Mouse (Mus musculus) lung, adult 2 months (tissue): ENCODE results near the gene Tent5b. TPM values are rescaled to one million over a fixed set of nuclear protein-coding genes. Genes with fewer than 3 reads are reported as not detected.
A peak's percentile ranks its signal among the peaks of the same experiment; 100 is the strongest.

Experiments
- DNase-seq: peaks from one replicate; pipeline ENCODE4 v3.0.0; 2022
- H3K4me1 ChIP-seq: fragments of 200-500 bp; 2 replicates; pipeline ENCODE4 v1.6.1; 2011; ENCODE audit warnings: low read length; ENCODE audit not compliant: control insufficient read depth, insufficient read depth
- H3K4me3 ChIP-seq: fragments of 200-500 bp; replicated peaks from 2 replicates; pipeline ENCODE3; 2011; ENCODE audit warnings: low read depth, mild to moderate bottlenecking, control low read depth, low read length; ENCODE audit errors: extremely low read depth
- CTCF ChIP-seq: fragments of 200-500 bp; IDR thresholded peaks from 2 replicates; pipeline ENCODE4 v1.5.1; 2011; ENCODE audit warnings: mild to moderate bottlenecking, low read length, control low read depth; ENCODE audit not compliant: insufficient read depth
- POLR2A ChIP-seq: fragments of 200-500 bp; IDR thresholded peaks from 2 replicates; pipeline ENCODE4 v1.6.1; 2011; ENCODE audit warnings: low read depth, mild to moderate bottlenecking, control low read depth, low read length, borderline replicate concordance; ENCODE audit errors: extremely low read depth
- WGBS: fragments of 180-500 bp; shearing (Covaris S2); methylation state at CpG from one replicate; pipeline ENCODE4 v1.1.7; 2018; 5-methylcytosine and 5-hydroxymethylcytosine counted together
- polyA plus RNA-seq: library from polyadenylated mRNA; depleted of rRNA; stranded (reverse); fragments of >200 nt; gene quantifications from 2 replicates; pipeline ENCODE4 v1.2.3, GENCODE M21; 2012; rRNA removed

Gene Tent5b
- 21.3 and 23.1 TPM in 2 replicates for polyA plus RNA-seq

DNA sequence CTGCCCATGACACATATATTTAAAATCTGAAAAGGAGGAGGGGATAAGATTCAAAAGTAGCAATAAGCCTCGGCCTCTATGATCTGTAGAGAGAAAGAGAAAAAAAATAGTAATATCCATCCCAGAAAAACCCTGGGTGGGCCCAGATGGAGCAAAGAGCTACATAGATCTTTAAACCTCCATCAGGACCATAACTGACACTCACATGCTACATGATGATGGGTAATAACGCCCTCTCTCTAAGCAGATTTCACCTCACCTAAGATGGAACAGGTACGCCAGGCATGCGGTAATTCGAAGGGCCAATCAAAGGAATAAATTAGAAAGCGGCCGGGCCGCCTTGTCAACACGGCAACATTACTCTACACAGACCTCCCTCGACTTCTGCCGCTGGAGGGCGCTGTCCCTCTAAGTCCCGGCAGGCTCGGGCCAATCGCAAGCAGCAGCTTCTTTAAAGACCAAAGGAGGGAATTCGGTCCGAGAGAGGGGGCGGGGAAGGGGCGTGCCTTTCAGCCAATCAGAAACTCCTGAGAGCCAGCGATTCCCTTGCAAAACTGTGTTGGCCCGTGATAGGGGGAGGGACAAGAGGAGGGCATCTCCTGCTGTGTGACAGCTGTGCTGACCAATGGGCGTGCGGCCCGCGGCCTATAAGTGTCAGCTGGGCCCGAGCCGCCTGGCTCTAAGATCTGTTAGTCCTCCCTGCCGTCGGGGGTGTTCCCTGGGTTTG lies at the start of gene Tent5b:
Gene Tent5b (plus strand): TSS at position 675 of the 727 bp plus-strand sequence.
- Histone ChIP-seq H3K4me3 (peak within 1 kb of the TSS; percentile 48), H3K4me1 (peaks cover 7% of the 10 kb centered on the region)
- TF ChIP-seq POLR2A = peak; percentile 71; the same call in 1 of the 2 replicates
- peak; percentile 68 for TF ChIP-seq CTCF
- DNase-seq = peak; percentile 98
- 4% methylated on average over 29 of the region's 29 CpGs for WGBS

- WGBS = 81% methylated on average over 6 of the region's 6 CpGs
- TF ChIP-seq CTCF = no peak
- no peak for TF ChIP-seq POLR2A
- no peak for DNase-seq
- Histone ChIP-seq H3K4me1 (no peaks in the 10 kb centered on the region), H3K4me3 (no peak overlapping the region)
Measured at GRCm38 (mm10) chr4:133431508-133431907, 48.4 kb upstream of the Tent5b start.

DNA sequence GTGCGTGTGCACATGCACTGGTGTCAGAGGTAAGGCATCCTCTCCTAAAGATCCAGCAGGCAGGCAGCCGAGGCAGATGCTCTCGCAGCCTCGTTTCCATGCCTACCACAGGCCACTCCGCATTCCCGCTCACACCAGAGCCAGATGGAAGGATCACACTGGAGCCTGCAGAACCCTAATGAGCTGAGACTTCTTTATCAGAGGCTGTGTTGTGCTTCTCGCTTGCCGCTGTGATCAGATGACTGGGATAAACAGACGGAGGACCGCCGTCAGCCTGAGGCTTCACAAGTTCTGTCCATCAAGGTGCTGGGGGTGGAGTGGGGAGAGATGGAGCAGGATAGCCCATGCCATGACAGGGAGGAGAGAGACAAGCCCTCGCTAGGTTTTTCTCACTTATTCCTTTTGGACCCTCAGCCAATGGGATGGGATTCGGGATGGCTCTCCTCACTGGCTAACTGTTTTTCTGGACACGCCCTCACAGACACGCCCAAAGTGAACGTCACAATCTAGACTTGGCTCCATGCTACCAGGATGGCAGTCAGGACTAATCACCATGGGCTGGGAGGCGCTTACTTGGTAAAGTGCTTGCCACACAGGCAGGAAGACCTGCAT lies 47.3 kb upstream of the Tent5b start:
- Histone ChIP-seq H3K4me1 (no peaks in the 10 kb centered on the region), H3K4me3 (no peak overlapping the region)
- no peak for DNase-seq
- WGBS = 23% methylated on average over 17 of the region's 17 CpGs
- no peak for TF ChIP-seq POLR2A
- TF ChIP-seq CTCF = no peak

DNA sequence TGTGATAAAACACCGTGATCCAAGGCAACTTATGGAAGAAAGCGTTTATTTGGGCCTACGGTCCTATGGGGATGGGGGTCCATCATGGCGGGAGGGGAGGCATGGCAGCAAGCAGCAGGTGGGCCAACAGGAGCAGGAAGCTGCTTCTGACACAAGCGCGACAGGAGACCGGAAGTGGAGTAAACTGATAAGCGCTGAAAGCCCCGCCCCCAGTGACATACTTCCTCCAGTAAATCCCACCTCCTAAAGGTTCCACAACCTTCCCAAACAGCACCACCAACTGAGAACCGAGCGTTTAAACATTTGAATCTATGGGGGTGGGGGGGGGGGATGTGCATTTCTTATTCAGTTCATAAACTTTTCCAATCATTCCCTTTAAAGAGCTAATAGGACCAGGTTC lies 44.0 kb upstream of the Tent5b start:
- DNase-seq = no peak
- Histone ChIP-seq H3K4me3 (no peak overlapping the region), H3K4me1 (no peaks in the 10 kb centered on the region; the same call in 1 of the 2 replicates)
- TF ChIP-seq POLR2A = no peak
- no peak for TF ChIP-seq CTCF
- WGBS = 84% methylated on average over 11 of the region's 11 CpGs

DNA sequence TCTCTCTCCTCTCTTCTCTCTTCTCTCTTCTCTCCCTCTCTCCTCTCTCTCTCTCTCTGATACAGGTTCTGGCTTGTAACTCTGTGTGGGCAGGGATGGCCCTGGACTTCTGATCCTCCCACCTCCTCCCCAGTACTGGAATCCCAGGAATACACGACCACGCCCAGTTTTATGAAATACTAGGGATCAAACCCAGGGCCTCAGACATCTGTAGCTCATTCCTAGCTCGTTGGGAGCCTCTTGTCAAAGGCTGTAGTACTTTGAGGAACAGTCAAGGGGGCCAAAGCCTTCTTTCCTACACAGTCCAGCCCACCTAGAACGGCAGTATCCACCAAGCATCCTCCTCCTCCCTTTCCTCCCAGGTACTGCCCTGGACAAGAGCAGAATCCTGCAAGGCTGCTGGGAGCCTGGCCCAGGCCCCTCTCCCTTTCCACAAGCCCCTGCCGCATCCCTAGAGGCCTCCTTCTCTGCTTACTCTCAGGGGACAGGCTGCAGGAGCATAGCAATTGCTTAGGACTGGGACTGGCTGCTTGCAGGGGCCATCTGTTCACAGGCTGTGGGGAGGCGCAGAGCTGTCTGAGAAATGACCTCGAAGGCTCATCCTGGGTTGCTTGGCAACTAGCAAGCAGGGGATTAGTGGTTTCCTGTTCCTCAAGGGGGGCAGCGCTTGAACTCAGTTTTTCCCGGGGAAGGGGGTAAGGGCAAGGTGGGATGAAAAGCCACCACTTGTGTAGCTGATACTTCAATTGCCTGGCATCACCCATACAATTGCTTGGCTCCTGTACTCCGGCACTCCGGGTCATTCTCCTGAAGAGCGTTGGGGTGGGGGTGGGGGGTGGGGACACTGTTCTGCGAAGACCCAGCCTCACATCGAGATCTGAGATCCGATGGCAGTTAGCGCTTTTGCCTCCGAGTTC lies 40.2 kb upstream of the Tent5b start:
- TF ChIP-seq CTCF (no peak), POLR2A (no peak)
- 12% methylated on average over 17 of the region's 17 CpGs for WGBS
- no peak overlapping the region for H3K4me3 ChIP-seq
- no peak for DNase-seq
- no peaks in the 10 kb centered on the region; the same call in 1 of the 2 replicates for H3K4me1 ChIP-seq

DNA sequence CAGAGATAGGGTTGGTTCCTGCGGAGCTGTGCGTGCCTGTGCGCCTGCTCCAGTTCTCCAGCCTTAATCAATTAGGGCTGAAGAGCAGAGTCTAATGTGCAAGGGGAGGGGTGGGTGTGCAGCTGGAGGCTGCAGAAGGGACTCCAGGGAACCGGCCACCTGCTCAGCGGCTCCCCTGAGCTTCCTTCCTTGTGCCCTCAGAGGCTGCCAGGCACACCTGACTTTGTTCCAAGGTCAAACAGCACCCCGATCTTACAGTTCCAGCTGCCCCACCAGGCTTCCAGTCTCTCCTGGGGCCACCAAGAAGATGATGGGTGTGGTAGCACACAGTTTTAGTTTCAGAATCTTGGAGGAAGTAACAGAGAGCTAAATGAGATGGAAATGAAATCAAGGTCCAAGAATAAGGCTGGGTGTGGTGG lies 39.5 kb upstream of the Tent5b start:
- H3K4me3 ChIP-seq = no peak overlapping the region
- no peaks in the 10 kb centered on the region; the same call in 1 of the 2 replicates for H3K4me1 ChIP-seq
- 10% methylated on average over 6 of the region's 6 CpGs for WGBS
- no peak for TF ChIP-seq POLR2A
- no peak for TF ChIP-seq CTCF
- no peak for DNase-seq

GRCm38 (mm10) chr4:133442194-133442593 lies 37.7 kb upstream of the Tent5b start:
- no peak for TF ChIP-seq POLR2A
- TF ChIP-seq CTCF = no peak
- 71% methylated on average over 3 of the region's 3 CpGs for WGBS
- H3K4me3 ChIP-seq = no peak overlapping the region
- DNase-seq = no peak
- H3K4me1 ChIP-seq = no peaks in the 10 kb centered on the region; the same call in 1 of the 2 replicates

DNA sequence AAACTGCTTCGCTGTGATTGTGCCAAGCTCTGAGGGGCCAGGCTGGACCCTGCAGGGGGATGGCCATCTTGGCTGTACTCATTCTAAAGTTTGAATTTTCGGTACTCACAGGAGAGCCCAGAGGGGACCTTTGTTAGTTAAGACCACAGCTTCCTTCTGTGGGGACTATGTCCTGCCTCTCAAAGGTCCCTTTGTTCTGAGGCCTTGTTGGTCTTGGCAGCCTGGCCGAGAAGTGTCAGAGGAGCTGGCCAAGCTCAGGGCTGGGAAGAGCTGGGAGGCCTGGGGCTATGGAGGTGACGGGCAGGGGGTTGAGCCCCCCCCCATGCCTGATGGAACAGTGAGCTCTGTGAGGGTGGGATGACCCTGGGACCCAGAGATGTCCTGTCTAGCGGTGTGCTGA lies 36.8 kb upstream of the Tent5b start:
- Histone ChIP-seq H3K4me3 (no peak overlapping the region), H3K4me1 (no peaks in the 10 kb centered on the region; the same call in 1 of the 2 replicates)
- DNase-seq = no peak
- TF ChIP-seq CTCF = no peak
- TF ChIP-seq POLR2A = no peak
- WGBS = 68% methylated on average over 5 of the region's 5 CpGs

DNA sequence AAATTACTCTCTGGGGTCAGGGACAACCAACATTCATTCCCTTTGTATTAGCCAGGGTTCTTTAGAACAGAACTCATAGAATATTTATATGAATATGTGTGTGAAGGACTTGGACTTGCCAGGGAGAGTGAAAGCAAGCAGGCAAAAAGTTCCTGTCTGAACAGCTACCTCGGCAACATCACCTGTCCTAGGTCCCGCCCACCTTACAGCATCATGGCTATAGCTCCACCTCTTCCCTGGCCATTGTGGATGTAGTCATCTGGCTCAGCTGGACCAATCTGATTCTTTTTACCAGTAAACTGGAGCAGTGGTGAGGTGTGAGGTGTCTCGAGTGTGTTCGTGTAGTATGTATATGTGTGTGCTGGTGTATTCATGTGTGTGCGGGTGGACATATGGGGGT lies 34.2 kb upstream of the Tent5b start:
- TF ChIP-seq POLR2A (no peak), CTCF (no peak)
- Histone ChIP-seq H3K4me3 (no peak overlapping the region), H3K4me1 (no peaks in the 10 kb centered on the region; the same call in 1 of the 2 replicates)
- 86% methylated on average over 5 of the region's 5 CpGs for WGBS
- DNase-seq = no peak

- DNase-seq = no peak
- WGBS = 61% methylated on average over 5 of the region's 5 CpGs
- TF ChIP-seq POLR2A = no peak
- no peak for TF ChIP-seq CTCF
- Histone ChIP-seq H3K4me3 (no peak overlapping the region), H3K4me1 (no peaks in the 10 kb centered on the region; the same call in 1 of the 2 replicates)
Measured at GRCm38 (mm10) chr4:133447366-133447765, 32.6 kb upstream of the Tent5b start.
